Mouse (Mus musculus): Measurements from ENCODE around the gene Cwc27. TPM values are rescaled to one million over a fixed set of nuclear protein-coding genes. Genes with fewer than 3 reads are reported as not detected.

Gene Cwc27
- polyA plus RNA-seq, 1 experiment from 2014 or later, result 25.2 TPM

DNA sequence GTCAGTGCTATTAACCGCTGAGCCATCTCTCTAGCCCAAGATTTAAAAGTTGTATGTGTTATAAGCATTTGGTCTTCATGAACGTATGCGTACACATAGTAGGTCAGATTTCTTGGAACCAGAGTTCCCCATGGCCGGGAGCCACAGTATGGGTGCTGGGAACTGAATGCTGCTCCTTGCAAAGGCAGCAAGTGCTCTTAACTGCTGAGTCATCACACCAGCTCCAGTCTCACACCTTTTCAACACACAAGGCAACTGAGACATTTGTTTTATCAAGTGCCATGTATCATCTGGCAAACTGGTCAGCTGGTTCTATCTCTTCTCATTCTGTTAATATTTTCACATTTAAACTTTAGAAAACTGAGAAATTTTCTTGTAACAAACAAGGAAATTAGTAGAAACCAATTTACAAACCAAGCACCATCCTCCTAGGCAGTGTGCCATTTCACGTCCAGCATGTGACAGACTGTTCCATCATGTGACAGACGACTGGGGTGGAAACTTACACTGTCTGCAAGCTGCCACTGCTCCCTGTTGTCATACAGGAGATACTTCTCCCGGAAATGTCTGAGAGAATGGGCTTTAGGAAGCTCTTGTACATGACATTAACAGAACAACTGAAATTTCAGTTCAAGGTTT lies 156.8 kb downstream of the Cwc27 start:
- Histone ChIP-seq H3K27me3 (no peaks in the 10 kb centered on the region), H3K36me3 (peaks cover 15% of the 10 kb centered on the region), H3K9ac (no peak overlapping the region), H3K4me1 (replicated peaks) (no peaks in the 10 kb centered on the region), H3K27ac (no peak overlapping the region), H3K9me3 (no peaks in the 10 kb centered on the region), H3K4me3 (no peak overlapping the region), H3K4me2 (no peak overlapping the region)
- no peak for ATAC-seq (ENCODE audit: low FRiP score)
- WGBS, result 91% methylated on average over 7 of the region's 7 CpGs

DNA sequence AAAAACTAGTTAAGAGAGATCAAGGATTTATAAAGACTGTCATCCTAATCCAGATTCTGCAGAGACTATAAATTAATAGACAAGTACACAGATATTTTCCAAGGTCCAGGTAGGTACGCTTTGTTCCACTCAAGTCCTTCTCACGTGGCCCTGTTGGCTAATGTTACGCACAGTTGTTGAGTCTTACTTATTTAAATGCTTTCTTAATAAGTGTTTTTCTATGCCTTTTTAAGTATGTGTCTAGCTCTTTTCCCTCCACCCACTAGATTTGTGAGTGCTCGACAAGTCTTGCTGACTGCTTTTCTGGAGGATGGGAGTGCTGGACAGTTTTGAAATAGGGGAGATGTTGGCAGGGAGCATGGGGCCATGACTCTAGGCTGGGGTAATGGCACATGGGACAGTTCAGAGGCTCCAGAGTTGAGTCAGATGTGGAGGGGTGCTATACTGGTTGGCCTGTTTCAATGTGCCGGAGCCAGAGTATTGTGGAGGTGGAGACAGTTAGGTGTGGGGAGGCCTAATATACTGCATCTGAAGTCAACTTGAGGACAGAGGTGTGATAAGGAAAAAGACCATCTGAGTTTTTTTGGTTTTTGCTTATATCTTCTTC lies 160.2 kb downstream of the Cwc27 start:
- no peaks in the 10 kb centered on the region for H3K4me1 ChIP-seq (replicated peaks)
- no peak overlapping the region for H3K9ac ChIP-seq
- WGBS, result 95% methylated on average over 5 of the region's 5 CpGs
- no peak overlapping the region for H3K27ac ChIP-seq
- no peaks in the 10 kb centered on the region for H3K27me3 ChIP-seq
- H3K36me3 ChIP-seq, result peaks cover 15% of the 10 kb centered on the region
- no peak overlapping the region for H3K4me2 ChIP-seq
- no peaks in the 10 kb centered on the region for H3K9me3 ChIP-seq
- no peak overlapping the region for H3K4me3 ChIP-seq
- ATAC-seq (ENCODE audit: low FRiP score), result no peak

DNA sequence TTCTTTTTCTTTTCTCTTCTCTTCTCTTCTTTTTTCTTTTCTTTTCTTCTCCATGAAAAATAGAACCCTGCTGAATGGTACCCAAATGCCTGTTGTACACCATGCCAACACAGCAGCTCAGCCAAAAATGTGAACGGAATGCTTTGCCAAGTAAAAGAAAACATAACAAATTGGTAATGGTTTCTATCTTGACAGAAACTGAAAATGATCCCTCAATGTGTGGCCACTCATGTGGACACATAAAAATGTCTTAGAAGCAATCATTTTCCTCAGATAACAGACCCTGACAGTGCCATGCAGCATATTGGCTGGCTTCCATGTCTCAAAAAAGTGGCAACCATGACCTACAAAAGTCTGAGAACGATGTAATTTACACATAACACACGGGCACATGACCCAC lies 161.8 kb downstream of the Cwc27 start:
- no peaks in the 10 kb centered on the region for H3K27me3 ChIP-seq
- no peak overlapping the region for H3K9ac ChIP-seq
- no peaks in the 10 kb centered on the region for H3K9me3 ChIP-seq
- H3K4me1 ChIP-seq (replicated peaks), result no peaks in the 10 kb centered on the region
- H3K4me2 ChIP-seq, result no peak overlapping the region
- H3K36me3 ChIP-seq, result 0 out of 2 replicates have a peak, but pooled peaks cover 7% of the 10 kb centered on the region
- no peak overlapping the region for H3K4me3 ChIP-seq
- ATAC-seq (ENCODE audit: low FRiP score), result peak; percentile 32; the same call in 1 of the 2 replicates
- no peak overlapping the region for H3K27ac ChIP-seq
- 63% methylated on average over 3 of the region's 3 CpGs for WGBS

DNA sequence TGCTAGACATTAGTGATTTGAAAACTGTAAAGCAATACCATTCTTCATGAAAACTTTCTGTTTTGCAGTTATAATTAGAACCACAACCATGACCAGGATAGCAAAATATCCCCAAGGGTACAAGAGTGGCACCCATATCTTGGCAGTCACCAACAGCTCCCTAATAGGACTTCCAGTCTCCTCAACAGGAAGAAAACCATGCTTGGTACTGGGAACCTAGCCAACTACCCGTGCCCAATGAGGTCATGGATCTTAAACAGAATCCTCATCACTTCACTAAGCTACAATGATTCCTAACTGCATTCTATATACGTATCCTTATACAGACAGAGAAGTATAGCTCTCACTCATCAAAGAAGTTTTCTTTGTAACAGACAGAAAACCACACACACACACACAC lies 165.2 kb downstream of the Cwc27 start:
- H3K4me1 ChIP-seq (replicated peaks), result no peaks in the 10 kb centered on the region
- no peaks in the 10 kb centered on the region for H3K27me3 ChIP-seq
- H3K4me3 ChIP-seq, result no peak overlapping the region
- no peak overlapping the region for H3K9ac ChIP-seq
- no peak overlapping the region for H3K4me2 ChIP-seq
- H3K27ac ChIP-seq, result no peak overlapping the region
- ATAC-seq (ENCODE audit: low FRiP score), result no peak
- H3K9me3 ChIP-seq, result no peaks in the 10 kb centered on the region
- 0 out of 2 replicates have a peak, but pooled peaks cover under 1% of the 10 kb centered on the region for H3K36me3 ChIP-seq
- 92% methylated on average over 2 of the region's 2 CpGs for WGBS

DNA sequence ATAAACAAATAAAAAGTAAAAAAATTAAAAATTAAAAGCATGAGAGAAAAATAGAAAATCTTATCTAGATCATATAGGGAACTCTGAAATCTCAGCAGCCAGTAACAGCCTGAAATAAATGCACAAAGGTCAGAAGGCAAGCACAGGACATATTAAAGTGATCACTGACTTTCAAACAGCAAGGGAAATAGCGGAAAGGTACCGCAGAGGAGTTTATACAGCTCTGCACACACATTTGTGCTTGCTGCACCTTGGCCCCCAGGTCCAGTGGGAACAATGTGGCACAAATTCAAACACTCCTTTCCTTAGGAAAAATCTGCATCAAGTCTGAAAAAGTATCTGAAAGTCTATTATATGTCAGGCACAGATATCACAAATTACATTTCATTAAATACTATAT lies 166.3 kb downstream of the Cwc27 start:
- ATAC-seq (ENCODE audit: low FRiP score), result no peak
- H3K4me3 ChIP-seq, result no peak overlapping the region
- no peak overlapping the region for H3K27ac ChIP-seq
- no peaks in the 10 kb centered on the region for H3K9me3 ChIP-seq
- no peak overlapping the region for H3K9ac ChIP-seq
- no peak overlapping the region for H3K4me2 ChIP-seq
- H3K36me3 ChIP-seq, result no peaks in the 10 kb centered on the region
- no peaks in the 10 kb centered on the region for H3K4me1 ChIP-seq (replicated peaks)
- WGBS, result 88% methylated on average over 2 of the region's 2 CpGs
- H3K27me3 ChIP-seq, result no peaks in the 10 kb centered on the region

DNA sequence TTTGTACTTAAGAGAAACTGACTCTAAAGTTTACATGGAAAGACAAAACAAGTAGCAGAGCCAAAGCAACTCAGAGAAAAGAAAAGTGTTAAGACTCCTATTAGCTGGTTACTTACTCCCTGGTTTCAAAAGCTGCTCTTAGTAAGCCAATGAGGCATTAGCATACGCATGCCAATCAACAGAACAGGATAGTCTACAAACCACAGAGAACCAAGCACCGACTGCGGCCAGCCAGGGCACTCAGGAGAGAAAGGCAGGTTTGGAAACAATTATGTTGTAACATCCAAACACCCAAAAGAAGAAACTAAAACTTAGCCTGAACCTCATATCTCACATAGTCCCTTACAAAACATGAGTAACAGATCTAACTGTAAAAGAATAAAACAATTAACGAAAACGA lies 166.8 kb downstream of the Cwc27 start:
- WGBS, result 79% methylated on average over 5 of the region's 5 CpGs
- H3K36me3 ChIP-seq, result no peaks in the 10 kb centered on the region
- H3K4me3 ChIP-seq, result no peak overlapping the region
- ATAC-seq (ENCODE audit: low FRiP score), result no peak
- H3K9ac ChIP-seq, result no peak overlapping the region
- no peaks in the 10 kb centered on the region for H3K4me1 ChIP-seq (replicated peaks)
- no peak overlapping the region for H3K4me2 ChIP-seq
- no peaks in the 10 kb centered on the region for H3K27me3 ChIP-seq
- H3K27ac ChIP-seq, result no peak overlapping the region
- H3K9me3 ChIP-seq, result no peaks in the 10 kb centered on the region

DNA sequence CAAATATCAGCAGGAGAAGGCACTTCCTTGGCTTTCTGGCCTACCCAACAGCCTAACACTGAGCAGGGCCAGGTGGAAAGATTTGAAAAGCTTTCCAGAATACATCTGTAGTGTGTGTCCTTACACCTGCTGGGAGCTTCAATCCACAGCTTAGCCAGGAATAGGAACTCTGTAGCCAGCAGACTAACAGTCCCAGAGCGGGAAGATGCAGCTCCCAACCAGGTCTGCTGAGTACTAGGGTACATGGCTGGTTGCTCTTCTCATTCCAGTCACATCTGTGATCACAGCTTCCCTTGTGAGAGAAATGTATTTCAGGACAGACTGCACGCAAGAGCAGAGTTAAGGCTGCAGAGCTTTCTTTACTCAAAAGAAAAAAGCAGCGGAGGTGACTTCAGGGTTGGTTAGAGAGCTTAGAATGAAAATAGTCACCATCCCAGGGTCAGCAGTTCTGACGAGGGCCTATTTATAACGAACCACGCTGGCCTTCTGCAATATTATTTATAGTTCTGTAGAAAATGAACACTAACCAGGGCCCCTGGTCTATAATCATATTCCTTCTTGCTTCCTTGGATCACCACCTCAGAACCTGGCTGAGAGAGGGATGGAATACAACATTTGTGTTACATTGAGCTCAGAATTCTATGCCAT lies 171.0 kb downstream of the Cwc27 start:
- Histone ChIP-seq H3K36me3 (no peaks in the 10 kb centered on the region), H3K27me3 (no peaks in the 10 kb centered on the region), H3K4me2 (no peak overlapping the region), H3K27ac (no peak overlapping the region), H3K9me3 (no peaks in the 10 kb centered on the region), H3K4me3 (no peak overlapping the region), H3K9ac (no peak overlapping the region), H3K4me1 (replicated peaks) (no peaks in the 10 kb centered on the region)
- no peak for ATAC-seq (ENCODE audit: low FRiP score)
- 92% methylated on average over 6 of the region's 6 CpGs for WGBS

DNA sequence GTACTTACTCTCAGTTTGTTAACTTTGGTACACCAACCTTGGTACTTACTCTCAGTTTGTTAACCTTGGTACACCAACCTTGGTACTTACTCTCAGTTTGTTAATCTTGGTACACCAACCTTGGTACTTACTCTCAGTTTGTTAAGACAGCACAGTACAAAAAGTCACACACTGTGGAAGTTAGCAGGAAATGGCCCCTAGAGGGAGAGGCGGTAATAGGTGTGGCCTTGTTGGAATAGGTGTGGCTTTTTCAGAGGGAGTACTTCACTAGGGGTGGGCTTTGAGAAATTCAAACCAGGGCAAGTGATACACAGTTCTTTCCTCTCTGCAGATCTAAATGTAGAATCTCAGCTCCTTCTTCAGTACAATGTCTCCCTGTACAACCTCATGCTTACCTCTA lies 172.8 kb downstream of the Cwc27 start:
- H3K4me2 ChIP-seq, result no peak overlapping the region
- H3K9me3 ChIP-seq, result no peaks in the 10 kb centered on the region

DNA sequence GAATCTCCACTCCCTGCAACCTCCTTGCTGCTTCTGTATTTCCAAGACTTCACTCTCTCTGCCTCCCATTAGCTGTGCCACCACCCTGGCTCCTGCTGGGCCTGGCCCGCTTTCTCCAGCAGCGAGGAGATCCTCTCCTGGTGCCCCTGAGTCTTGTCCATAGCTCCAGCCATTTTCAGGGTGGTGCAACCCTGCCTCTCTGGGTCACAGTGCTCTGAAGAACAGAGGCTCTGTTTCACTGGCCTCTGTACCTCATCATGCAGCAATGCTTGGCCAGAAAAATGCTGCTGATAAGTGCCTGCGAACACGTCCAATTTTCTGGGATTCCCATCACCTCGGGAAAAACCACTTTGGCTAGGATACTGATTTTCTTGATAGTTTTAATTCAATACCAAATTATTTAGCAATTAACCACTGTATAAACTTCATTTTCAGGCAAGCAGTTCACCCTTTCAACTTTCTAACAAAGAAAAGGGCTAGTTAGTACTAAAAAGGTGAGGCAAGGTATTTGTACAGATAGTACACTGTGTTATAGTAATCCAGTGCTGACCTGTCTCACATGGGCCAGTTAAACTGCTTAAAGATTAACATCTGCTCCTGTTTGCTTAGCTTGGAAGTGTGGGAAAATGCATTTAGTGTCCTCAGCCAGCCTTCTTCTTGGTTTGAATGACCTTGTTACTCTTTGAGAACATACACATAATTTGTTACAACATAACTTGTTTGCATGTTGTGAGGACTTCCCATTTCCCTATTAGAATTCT lies 176.1 kb downstream of the Cwc27 start:
- peaks cover 7% of the 10 kb centered on the region; the same call in 1 of the 2 replicates for H3K36me3 ChIP-seq
- H3K9ac ChIP-seq, result no peak overlapping the region
- 84% methylated on average over 5 of the region's 5 CpGs for WGBS
- no peak overlapping the region for H3K27ac ChIP-seq
- H3K4me2 ChIP-seq, result no peak overlapping the region
- H3K4me1 ChIP-seq (replicated peaks), result no peaks in the 10 kb centered on the region
- no peaks in the 10 kb centered on the region for H3K27me3 ChIP-seq
- H3K9me3 ChIP-seq, result no peaks in the 10 kb centered on the region
- ATAC-seq (ENCODE audit: low FRiP score), result no peak
- H3K4me3 ChIP-seq, result no peak overlapping the region

More for the DNA sequence above, 172.8 kb downstream of the Cwc27 start:
- no peak for ATAC-seq (ENCODE audit: low FRiP score)
- H3K4me3 ChIP-seq, result no peak overlapping the region
- no peaks in the 10 kb centered on the region for H3K27me3 ChIP-seq
- no peak overlapping the region for H3K9ac ChIP-seq
- no peak overlapping the region for H3K27ac ChIP-seq
- H3K36me3 ChIP-seq, result peaks cover 2% of the 10 kb centered on the region; the same call in 1 of the 2 replicates
- 92% methylated on average over 1 of the region's 1 CpGs for WGBS
- H3K4me1 ChIP-seq (replicated peaks), result no peaks in the 10 kb centered on the region

DNA sequence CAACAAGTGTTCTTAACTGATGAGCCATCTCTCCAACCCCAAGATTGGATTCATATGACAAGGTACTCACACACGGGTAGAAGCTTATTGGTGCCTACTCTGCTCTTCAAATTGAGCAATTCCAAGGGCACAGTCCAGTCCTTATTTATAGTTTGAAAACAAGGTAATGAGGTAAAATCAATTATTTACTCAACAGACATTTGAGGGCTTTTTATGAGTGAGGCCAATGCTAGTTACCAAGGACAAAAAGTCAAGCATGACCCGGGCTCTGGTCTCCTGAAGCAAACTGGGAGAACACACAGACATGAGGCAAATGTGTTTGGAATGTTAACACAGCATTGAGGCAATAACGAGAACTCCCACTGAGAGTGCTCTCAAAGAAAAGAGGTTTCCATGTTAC lies 178.0 kb downstream of the Cwc27 start:
- Histone ChIP-seq H3K4me3 (no peak overlapping the region), H3K4me2 (no peak overlapping the region), H3K9ac (no peak overlapping the region), H3K9me3 (no peaks in the 10 kb centered on the region), H3K4me1 (replicated peaks) (no peaks in the 10 kb centered on the region), H3K27me3 (no peaks in the 10 kb centered on the region), H3K36me3 (peaks cover 7% of the 10 kb centered on the region; the same call in 1 of the 2 replicates), H3K27ac (no peak overlapping the region)
- no peak for ATAC-seq (ENCODE audit: low FRiP score)
- 90% methylated on average over 3 of the region's 3 CpGs for WGBS

DNA sequence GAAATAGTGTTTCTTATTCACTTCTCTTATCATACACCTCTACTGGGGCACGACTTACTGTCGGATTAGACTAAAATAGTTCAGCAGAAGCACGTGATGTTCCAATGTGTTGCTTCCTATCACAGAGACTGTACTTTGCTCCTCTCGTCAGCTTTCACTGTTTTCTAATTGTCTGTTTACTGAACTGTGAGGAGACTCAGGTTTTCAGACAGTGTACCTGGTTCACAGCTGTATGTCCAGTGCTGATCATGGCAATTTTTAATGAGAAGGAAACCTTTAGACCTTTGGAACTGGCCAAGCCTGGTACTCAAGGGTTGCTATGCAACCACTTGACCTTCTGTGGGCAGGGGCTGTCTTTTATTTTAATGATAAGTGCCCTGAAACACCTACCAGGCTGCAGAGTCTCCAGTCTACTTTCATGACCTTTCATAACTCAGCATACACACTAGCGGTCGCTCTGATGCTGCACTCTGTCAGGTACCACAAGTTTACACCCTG lies 180.9 kb downstream of the Cwc27 start:
- no peak for ATAC-seq (ENCODE audit: low FRiP score)
- no peak overlapping the region for H3K4me2 ChIP-seq
- H3K4me3 ChIP-seq, result no peak overlapping the region
- H3K27ac ChIP-seq, result no peak overlapping the region
- WGBS, result 89% methylated on average over 6 of the region's 6 CpGs
- H3K27me3 ChIP-seq, result no peaks in the 10 kb centered on the region
- H3K9ac ChIP-seq, result no peak overlapping the region
- no peaks in the 10 kb centered on the region for H3K9me3 ChIP-seq
- 0 out of 2 replicates have a peak, but pooled peaks cover 11% of the 10 kb centered on the region for H3K4me1 ChIP-seq (replicated peaks)
- H3K36me3 ChIP-seq, result peaks cover 7% of the 10 kb centered on the region; the same call in 1 of the 2 replicates

DNA sequence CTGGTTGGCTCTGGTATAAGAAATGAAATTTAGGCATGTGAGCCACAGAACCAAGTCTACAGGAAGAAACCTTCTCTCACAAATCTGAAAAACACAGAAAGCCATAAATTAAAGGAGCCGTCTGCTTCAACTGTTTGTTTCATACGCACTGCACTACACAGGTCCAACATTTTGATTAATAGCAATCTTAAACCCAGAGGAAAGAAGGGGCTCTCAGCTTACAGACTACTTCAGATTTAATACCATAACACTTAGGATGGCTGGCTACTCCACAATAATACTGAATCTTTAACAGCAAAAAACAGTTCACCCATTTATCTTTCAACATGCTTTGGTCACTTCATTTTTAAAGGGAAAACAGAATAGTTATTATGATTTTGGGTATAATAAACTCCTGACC lies 182.2 kb downstream of the Cwc27 start:
- ATAC-seq (ENCODE audit: low FRiP score), result no peak
- Histone ChIP-seq H3K4me3 (no peak overlapping the region), H3K36me3 (peaks cover 14% of the 10 kb centered on the region), H3K9ac (no peak overlapping the region), H3K4me2 (no peak overlapping the region), H3K27me3 (no peaks in the 10 kb centered on the region), H3K4me1 (replicated peaks) (0 out of 2 replicates have a peak, but pooled peaks cover 11% of the 10 kb centered on the region), H3K9me3 (no peaks in the 10 kb centered on the region), H3K27ac (no peak overlapping the region)
- 82% methylated on average over 2 of the region's 2 CpGs for WGBS

All from hindbrain, embryonic 13.5 days (tissue).